Mouse (Mus musculus) kidney, postnatal 4 days (tissue): ENCODE data around the gene Arrdc4.
A peak's percentile ranks its signal among the peaks of the same experiment; 100 is the strongest.

Experiments
- DNase-seq, 2 experiments: peaks; one replicate each; pipeline ENCODE4 v3.0.0; 2021; ENCODE audit warnings: mixed read lengths in 2 of 2

Gene Arrdc4

DNA sequence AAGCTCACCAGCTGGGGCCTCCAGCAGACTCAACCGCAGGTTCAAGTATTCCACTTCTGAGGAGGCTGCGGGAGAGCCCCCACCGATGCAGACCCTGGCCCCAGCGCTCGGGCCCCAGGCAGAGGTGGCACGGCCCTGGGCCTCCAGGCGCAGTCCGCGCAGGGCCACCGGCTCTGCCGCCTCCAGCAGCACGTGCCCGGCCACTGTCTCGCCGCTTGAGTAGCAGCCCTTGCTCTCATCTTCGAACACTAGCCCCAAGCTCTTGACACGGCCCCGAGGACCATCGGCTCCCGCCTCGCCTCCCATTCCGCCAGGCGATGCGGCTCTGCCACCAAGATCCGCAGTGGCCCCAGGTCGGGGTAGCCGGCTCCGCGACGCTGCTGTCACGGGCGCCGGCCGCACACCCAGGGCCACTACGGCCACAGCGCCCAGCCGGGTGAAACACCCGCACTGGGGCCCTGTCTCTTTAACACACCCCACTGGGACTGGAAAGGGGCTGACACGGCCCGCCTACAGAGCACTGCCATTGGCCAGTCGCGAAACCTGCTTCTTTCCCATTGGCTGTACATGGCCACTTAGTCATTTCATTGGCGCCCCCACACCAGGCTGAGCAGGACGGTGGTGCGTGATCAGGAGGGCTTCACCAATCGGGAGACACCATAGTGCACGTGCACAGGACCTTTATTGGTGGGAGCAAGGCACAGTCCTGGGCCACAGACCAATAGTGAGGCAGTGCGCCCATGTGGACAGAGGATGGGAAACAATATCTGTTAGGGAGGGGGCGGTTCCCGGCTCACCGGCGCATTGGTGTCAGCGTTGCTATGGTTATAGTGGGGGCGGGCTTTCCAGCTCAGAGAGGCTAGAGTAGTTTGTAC lies at the start of gene Arrdc4:
TSS of gene Arrdc4 (minus strand) at position 481 of the 875 bp plus-strand sequence.
- peak; percentile 98 for DNase-seq

GRCm38 (mm10) chr7:68795578-68795977 lies 46.5 kb upstream of the Arrdc4 start:
- DNase-seq: no peak

- DNase-seq: no peak
Measured at GRCm38 (mm10) chr7:68788711-68789110, 39.7 kb upstream of the Arrdc4 start.

- no peak for DNase-seq
Measured at GRCm38 (mm10) chr7:68771757-68772094, 22.7 kb upstream of the Arrdc4 start.

DNA sequence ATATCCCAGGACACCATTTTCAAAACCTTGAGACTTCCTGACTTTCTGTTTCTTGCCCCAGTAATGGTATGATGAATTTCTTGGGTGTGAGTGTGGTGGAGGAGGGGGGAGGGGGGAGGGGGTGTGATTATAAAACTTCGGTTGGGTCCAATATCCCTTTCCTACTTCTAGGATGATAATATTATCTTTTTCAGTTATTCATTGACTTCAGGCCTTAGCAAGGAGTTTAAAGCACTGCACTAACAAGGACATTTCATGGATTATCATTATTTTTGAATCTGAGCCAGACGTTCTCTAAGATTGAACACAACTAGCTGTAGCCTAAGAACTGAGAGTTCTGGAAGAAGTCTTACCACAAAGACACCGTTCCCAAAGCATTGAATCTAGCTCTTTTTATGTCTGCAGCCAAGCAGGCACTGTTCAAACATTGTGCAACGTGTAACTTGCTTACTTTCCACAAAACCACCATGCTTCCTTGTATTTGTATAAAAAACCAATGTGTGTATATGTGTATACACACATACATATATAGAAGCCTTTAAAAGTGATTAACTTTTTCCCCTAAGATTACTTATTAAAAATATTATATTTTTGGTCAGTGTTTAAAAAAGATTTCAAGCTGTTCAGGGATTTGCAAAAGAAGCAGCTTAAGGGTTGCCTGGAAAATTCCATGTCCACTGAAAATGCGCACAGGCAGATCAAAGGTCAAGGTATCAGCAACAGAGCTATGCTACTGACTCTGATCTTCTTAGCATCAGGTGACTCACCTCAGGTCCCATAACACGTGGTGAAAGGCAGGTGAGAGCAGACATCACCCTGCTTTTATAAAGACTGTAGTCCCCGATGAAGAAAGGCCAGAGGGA lies 22.1 kb upstream of the Arrdc4 start:
- DNase-seq: peak in 1 of 2 experiments; percentile 6

GRCm38 (mm10) chr7:68765926-68766325 lies 16.9 kb upstream of the Arrdc4 start:
- no peak for DNase-seq

DNA sequence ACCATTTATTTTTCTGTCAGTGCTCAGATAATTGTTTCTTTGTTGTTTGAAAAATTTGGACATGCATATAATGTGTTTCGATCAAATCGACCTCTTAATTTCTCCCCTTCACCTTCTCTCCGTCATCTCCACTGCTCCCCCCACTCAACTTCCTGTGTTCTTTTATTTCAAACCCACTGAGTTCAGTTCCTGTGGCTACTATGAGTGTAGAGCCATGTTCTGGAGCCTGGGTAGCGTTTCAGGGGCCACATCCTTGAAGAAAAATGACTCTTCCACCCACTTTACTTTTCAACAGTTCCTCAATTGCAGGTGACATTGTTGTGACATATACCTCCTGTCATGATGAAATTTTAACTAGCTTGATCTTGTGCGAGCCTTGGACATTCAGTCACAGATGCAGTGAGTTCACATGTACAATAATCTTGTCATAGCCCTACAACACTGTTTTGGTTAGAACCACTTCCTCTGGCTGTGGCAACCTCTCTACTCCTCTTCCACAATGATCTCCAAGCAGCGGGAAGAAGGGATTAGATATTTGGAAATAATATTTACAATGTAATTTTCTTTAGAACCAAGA lies 10.2 kb upstream of the Arrdc4 start:
- DNase-seq: no peak

GRCm38 (mm10) chr7:68756656-68757204 lies 7.7 kb upstream of the Arrdc4 start:
- no peak for DNase-seq

DNA sequence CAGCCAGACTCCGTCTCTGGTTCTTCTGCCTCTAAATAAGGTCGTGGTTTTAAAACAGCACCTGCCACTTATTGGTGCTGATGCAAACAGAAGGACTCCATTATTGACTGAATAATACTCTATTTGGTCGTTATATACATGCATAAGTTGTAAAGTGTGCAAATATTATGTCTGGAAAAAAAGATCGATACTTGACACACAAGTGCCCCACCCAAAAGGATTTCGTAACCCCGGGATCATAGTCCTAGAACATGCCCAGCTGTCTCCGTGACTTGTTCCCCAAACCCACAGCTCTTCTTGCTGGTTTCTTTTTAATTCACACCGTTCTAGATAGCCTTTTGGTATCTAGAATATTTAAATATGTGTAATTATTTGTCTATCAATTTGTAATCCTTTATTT lies 878 bp upstream of the Arrdc4 start:
- no peak for DNase-seq

- DNase-seq: peak; percentile 52 to 70
Measured at GRCm38 (mm10) chr7:68748361-68748760, 680 bp downstream of the Arrdc4 start.

GRCm38 (mm10) chr7:68744616-68745015 lies 4.4 kb downstream of the Arrdc4 start:
- DNase-seq: no peak

GRCm38 (mm10) chr7:68744206-68744605 lies 4.8 kb downstream of the Arrdc4 start:
- DNase-seq: no peak

GRCm38 (mm10) chr7:68740763-68741162 lies 8.3 kb downstream of the Arrdc4 start:
- DNase-seq: no peak

- DNase-seq: no peak
Measured at GRCm38 (mm10) chr7:68738676-68739399, 10.2 kb downstream of the Arrdc4 start.

DNA sequence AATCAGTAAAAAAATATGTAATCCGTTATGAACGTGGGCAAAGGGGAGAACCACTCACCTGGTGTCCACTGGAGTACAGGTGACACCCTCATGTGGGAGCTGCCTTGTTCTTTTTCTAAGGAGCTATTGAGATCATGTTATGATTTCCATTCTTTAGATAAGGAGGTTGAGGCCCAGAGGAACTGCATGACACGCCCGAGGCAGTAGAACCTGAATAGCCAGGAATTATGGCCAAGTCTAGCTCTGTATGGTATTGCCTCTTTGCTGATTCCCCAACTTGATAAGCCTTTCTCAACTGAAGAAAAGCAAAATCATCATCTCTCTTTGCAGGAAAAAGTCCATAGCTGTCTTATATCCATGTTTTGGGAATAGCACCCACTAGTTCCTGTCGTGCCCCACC lies 22.7 kb downstream of the Arrdc4 start:
- DNase-seq: no peak

GRCm38 (mm10) chr7:68724711-68725110 lies 24.3 kb downstream of the Arrdc4 start:
- DNase-seq: no peak

GRCm38 (mm10) chr7:68721520-68721919 lies 27.5 kb downstream of the Arrdc4 start:
- DNase-seq: no peak

DNA sequence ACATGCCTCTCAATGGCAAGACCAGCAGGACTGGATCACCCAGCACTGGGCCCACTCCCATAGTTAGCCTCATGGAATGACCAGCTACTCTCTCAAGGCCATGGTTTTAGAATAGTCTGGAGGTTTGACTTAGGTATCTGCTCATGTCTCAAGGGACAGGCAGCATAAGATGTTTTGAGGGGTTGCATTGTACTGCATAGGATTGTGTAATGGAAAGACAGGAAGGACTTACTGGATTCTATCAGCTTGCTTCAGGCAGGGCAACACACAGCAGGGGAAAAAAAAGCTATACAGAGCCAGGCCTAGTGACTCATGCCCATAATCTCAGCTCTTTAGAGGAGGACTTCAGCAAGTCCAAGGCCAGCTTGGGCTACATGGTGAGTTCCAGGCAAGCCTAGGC lies 31.1 kb downstream of the Arrdc4 start:
- DNase-seq: no peak

GRCm38 (mm10) chr7:68717498-68717897 lies 31.5 kb downstream of the Arrdc4 start:
- peak; percentile 83 to 85 for DNase-seq

DNA sequence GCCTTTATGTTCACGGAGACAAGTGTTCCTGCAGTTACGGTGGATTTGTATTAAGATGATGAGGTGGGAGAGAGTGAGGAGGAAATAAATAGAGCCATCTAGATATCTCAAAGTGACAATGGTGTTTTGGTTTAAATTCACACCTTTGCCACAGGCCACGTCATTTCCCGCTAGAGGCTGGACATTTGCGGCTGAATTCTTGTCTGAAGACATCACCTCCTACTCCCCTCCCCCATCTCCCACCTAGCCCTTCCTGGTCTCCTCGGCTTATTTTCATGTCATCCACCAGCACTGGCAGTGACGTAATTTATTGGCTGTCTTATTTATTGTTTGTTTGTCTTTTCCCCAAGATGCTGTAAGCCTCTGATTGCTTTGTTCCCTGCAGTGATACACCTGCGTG lies 32.1 kb downstream of the Arrdc4 start:
- DNase-seq: no peak

- no peak for DNase-seq
Measured at GRCm38 (mm10) chr7:68712928-68713327, 36.1 kb downstream of the Arrdc4 start.

DNA sequence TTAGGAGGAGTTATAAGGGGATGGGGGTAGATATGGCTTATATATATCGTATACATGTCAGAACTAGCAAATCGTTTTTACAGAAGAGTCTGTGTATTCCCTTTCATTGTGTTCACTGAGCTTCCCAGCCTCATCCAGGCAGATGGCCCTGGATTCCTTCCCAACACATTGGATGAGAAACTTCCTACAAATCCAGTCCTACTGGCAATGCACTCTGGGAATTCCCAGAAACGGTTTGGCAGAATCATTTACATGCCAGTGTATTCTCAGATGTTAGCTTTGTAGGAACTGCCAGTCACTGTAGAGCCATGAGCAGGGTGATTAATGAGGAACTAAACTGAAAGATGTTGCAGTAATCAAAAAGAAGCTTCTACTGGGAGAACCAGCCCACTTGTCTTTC lies 36.6 kb downstream of the Arrdc4 start:
- no peak for DNase-seq

- DNase-seq: no peak
Measured at GRCm38 (mm10) chr7:68709319-68709573, 39.8 kb downstream of the Arrdc4 start.
